Mouse (Mus musculus): ENCODE results near the gene Cdca3. TPM values are rescaled to one million over a fixed set of nuclear protein-coding genes. Genes with fewer than 3 reads are reported as not detected.

Gene Cdca3
- polyA plus RNA-seq, 1 experiment from 2014 or later = 201 TPM

DNA sequence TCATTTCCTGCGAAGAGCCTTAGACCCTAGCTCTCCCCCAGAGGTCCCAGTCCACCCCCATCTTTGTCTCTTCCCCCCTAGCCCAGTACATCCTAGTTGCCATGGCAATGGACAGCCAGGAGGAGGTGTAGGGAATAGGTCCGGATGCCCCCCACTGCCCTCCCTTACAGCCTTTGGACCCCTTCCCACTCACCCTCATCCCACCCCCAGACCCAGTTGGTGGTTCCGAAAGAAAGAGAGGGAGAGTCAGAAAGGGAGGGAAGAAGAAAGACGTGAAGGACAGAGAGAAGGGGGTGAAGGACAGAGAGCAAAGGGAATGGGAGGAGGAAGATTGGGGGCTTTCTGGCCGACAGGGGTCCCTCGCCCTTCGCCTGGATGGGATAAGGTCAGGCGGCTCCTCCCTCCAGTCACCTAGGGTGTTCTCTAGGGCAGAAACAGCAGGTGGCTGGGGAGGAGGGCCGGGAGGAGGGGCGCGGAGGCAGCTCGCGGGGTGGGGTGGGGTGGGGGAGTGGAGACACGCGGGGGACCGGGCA is 33.8 kb downstream of the Cdca3 start:
- peaks cover 25% of the 10 kb centered on the region for H3K4me1 ChIP-seq (ENCODE audit: control insufficient read depth, insufficient read depth, low read length)
- 0% methylated on average over 16 of the region's 16 CpGs for WGBS
- peak; percentile 22; the same call in 1 of the 2 replicates for ATAC-seq (ENCODE audit: low FRiP score, low TSS enrichment)
- peaks cover 6% of the 10 kb centered on the region for H3K27me3 ChIP-seq (ENCODE audit: control insufficient read depth, insufficient read depth, low read length)
- H3K27ac ChIP-seq (ENCODE audit: low read depth, low read length) = no peak overlapping the region
- H3K4me3 ChIP-seq (ENCODE audit: low read length) = peak overlapping the region; percentile 52
- H3K4me2 ChIP-seq (replicated peaks; ENCODE audit: low read depth, low read length) = peak overlapping the region; percentile 90
- H3K9ac ChIP-seq (ENCODE audit: low read depth, low read length) = peak overlapping the region; percentile 65
- H3K9me3 ChIP-seq (ENCODE audit: control insufficient read depth, low read length) = no peaks in the 10 kb centered on the region
- no peaks in the 10 kb centered on the region for H3K36me3 ChIP-seq (ENCODE audit: control insufficient read depth, insufficient read depth, low read length)

DNA sequence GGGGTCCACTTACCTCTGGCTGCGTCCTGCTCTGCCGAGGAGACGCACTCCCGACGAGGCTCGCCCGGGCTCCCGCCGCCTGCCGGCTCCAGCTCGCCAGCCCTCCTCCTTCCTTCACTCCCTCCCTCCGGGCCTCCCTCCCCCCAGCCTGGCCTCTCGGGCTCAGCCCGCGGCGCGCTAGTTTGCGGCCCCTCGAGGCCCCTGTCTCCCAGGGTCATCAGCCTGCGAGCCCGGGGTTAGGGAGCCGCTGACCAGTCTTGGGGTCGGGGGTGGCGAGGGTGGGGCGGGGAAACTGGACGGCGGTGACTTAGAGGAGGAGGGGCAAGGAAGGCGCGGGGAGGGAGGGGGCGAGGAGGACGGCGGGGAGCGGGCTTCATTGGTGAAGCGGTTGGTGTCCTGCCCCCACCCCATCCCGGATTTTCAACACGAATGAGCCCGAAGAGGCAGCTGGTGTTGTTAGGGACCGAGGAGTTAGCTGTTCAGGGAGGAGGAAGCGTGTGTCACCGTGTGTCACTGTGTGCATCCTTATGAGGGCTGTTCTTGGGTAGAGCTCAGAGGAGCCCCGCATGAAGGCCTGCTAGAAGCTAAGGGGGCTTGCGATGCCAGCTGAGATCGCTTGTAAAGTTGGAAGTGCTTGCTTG is 34.4 kb downstream of the Cdca3 start, which contains the start of gene Gpr162:
Gene Gpr162 (minus strand): TSS at position 326 of the 641 bp plus-strand sequence.
- Histone ChIP-seq H3K4me2 (replicated peaks; ENCODE audit: low read depth, low read length) (peak within 1 kb of the TSS; percentile 90), H3K9ac (ENCODE audit: low read depth, low read length) (peak within 1 kb of the TSS; percentile 65), H3K27ac (ENCODE audit: low read depth, low read length) (no peak within 1 kb of the TSS), H3K4me3 (ENCODE audit: low read length) (peak within 1 kb of the TSS; percentile 52), H3K9me3 (ENCODE audit: control insufficient read depth, low read length) (no peaks in the 10 kb centered on the region), H3K27me3 (ENCODE audit: control insufficient read depth, insufficient read depth, low read length) (peaks cover 6% of the 10 kb centered on the region), H3K36me3 (ENCODE audit: control insufficient read depth, insufficient read depth, low read length) (no peaks in the 10 kb centered on the region), H3K4me1 (ENCODE audit: control insufficient read depth, insufficient read depth, low read length) (peaks cover 21% of the 10 kb centered on the region)
- peak; percentile 60 for ATAC-seq (ENCODE audit: low FRiP score, low TSS enrichment)
- under 1% methylated on average over 32 of the region's 43 CpGs for WGBS

DNA sequence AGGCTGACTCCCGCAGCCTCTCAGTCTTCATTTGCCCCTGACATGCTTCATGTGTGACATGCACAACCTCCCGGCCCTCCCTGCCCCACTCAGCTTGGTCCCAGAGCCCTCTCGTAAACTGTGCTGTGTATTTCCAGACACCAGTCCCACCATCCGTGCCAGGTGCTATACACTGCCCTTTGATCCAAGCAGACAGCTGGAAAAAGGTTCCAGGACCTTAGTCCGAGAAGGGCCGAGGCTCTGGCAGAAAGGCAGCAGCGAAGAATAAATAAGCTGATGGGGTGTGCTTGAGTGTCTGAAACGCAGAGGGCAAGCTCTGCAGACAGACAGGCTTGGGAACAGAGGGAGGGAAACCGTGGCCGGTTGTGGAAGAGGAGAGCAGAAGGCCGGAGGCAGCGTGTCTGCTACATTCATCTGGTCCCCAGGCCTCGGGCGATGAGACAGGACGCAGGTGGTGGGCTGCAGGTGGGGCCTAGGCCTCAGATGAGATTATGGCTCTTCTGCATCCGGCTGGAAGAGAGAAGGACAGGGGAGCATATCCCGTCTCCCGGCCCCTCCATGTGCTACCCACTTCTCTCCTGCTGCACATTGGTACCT is 36.5 kb downstream of the Cdca3 start:
- H3K4me3 ChIP-seq (ENCODE audit: low read length) = no peak overlapping the region
- no peak overlapping the region for H3K9ac ChIP-seq (ENCODE audit: low read depth, low read length)
- H3K27me3 ChIP-seq (ENCODE audit: control insufficient read depth, insufficient read depth, low read length) = peaks cover 6% of the 10 kb centered on the region
- 57% methylated on average over 17 of the region's 18 CpGs for WGBS
- no peaks in the 10 kb centered on the region for H3K9me3 ChIP-seq (ENCODE audit: control insufficient read depth, low read length)
- ATAC-seq (ENCODE audit: low FRiP score, low TSS enrichment) = no peak
- H3K4me1 ChIP-seq (ENCODE audit: control insufficient read depth, insufficient read depth, low read length) = peaks cover 15% of the 10 kb centered on the region
- no peaks in the 10 kb centered on the region for H3K36me3 ChIP-seq (ENCODE audit: control insufficient read depth, insufficient read depth, low read length)
- no peak overlapping the region for H3K27ac ChIP-seq (ENCODE audit: low read depth, low read length)
- no peak overlapping the region for H3K4me2 ChIP-seq (replicated peaks; ENCODE audit: low read depth, low read length)

DNA sequence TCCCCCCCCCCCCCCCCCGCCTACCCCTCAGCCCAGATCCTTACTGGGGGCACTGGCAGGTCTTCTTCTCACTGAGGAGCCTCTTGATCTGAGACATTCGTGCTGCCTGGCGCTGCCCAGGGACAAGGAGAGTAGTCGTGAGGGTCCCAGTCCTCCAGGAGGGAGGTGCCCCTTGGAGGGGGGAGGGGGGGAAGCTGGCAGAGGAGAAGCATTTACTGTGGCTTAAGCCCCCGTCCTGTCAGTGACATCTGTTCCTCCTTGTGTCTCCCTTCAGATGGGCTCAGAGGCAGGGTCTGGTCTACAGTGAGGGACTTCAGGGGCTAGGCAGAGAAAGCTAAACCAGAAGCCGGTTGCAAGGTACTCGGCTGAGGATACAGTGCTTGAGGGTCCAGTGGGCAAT is 37.2 kb downstream of the Cdca3 start:
- peaks cover 6% of the 10 kb centered on the region for H3K27me3 ChIP-seq (ENCODE audit: control insufficient read depth, insufficient read depth, low read length)
- 62% methylated on average over 6 of the region's 7 CpGs for WGBS
- no peak overlapping the region for H3K27ac ChIP-seq (ENCODE audit: low read depth, low read length)
- H3K4me2 ChIP-seq (replicated peaks; ENCODE audit: low read depth, low read length) = no peak overlapping the region
- no peak for ATAC-seq (ENCODE audit: low FRiP score, low TSS enrichment)
- H3K9me3 ChIP-seq (ENCODE audit: control insufficient read depth, low read length) = no peaks in the 10 kb centered on the region
- H3K4me1 ChIP-seq (ENCODE audit: control insufficient read depth, insufficient read depth, low read length) = peaks cover 12% of the 10 kb centered on the region
- no peaks in the 10 kb centered on the region for H3K36me3 ChIP-seq (ENCODE audit: control insufficient read depth, insufficient read depth, low read length)
- H3K9ac ChIP-seq (ENCODE audit: low read depth, low read length) = no peak overlapping the region
- no peak overlapping the region for H3K4me3 ChIP-seq (ENCODE audit: low read length)

DNA sequence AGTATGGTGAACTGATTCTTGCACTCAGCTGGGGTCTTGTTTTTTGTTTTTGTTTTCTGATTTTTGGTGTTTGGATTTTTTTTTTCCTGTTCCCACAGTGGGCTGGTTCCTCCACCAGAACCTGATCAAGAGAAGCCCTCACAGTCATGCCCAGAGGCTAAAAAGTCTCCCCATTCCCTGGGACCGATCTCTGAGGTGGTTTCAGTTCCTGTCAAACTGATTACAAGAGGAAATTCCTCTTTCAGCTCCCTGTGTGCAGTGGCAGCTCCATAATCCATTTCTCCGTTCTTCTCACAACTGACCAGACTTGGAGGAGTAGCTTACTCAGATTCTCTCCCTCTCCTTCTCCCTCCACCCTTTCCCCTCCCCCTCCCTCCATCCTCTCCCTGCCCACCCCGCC is 45.0 kb downstream of the Cdca3 start:
- H3K4me1 ChIP-seq (ENCODE audit: control insufficient read depth, insufficient read depth, low read length) = no peaks in the 10 kb centered on the region
- H3K9ac ChIP-seq (ENCODE audit: low read depth, low read length) = no peak overlapping the region
- ATAC-seq (ENCODE audit: low FRiP score, low TSS enrichment) = no peak
- no peaks in the 10 kb centered on the region for H3K9me3 ChIP-seq (ENCODE audit: control insufficient read depth, low read length)
- H3K27ac ChIP-seq (ENCODE audit: low read depth, low read length) = no peak overlapping the region
- no peak overlapping the region for H3K4me3 ChIP-seq (ENCODE audit: low read length)
- no peak overlapping the region for H3K4me2 ChIP-seq (replicated peaks; ENCODE audit: low read depth, low read length)
- no peaks in the 10 kb centered on the region for H3K27me3 ChIP-seq (ENCODE audit: control insufficient read depth, insufficient read depth, low read length)
- WGBS = 40% methylated on average over 2 of the region's 3 CpGs
- H3K36me3 ChIP-seq (ENCODE audit: control insufficient read depth, insufficient read depth, low read length) = no peaks in the 10 kb centered on the region

DNA sequence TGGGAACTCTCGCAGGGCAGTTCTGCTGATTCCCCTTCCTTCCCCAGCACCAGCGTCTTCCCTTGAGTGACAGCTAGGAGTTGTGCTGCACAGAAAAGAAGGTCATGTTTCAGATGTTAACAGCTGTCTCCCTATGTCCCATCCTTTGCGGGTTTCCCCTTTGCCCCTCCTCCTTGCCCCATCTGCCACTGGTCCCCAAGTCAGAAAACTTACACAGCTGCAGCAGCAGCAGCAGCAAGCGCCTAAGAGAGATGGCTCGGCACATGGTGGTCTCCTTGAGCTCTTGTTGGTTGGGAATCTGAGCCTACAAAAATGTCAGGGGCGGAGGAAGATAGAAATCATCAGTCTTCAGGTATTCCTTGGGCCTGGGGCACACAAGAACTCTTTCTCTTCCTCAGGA is 50.0 kb downstream of the Cdca3 start:
- 0 out of 2 replicates have a peak, but pooled peaks cover 3% of the 10 kb centered on the region for H3K27me3 ChIP-seq (ENCODE audit: control insufficient read depth, insufficient read depth, low read length)
- ATAC-seq (ENCODE audit: low FRiP score, low TSS enrichment) = no peak

DNA sequence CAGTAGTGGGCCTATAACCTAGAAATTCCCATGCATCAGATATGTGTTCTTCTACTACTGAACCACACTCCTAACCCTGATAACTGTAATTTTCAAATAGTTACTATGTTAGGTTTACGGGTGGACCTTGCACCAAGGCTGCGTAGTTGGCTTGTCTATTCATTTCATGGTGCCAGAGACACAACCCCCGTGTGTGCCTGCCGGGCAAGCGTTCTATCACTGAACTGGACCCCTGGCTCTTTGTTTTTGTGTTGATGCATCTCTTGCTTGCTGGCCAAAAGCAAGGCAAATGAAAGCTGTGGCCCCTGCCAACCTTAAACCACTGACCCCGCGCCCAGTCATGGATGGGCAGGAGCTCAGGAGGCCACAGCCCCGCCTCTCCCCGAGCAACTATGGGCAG is 52.5 kb downstream of the Cdca3 start:
- H3K4me3 ChIP-seq (ENCODE audit: low read length) = no peak overlapping the region
- ATAC-seq (ENCODE audit: low FRiP score, low TSS enrichment) = no peak
- no peak overlapping the region for H3K9ac ChIP-seq (ENCODE audit: low read depth, low read length)
- no peaks in the 10 kb centered on the region for H3K9me3 ChIP-seq (ENCODE audit: control insufficient read depth, low read length)
- WGBS = 92% methylated on average over 9 of the region's 9 CpGs
- H3K4me2 ChIP-seq (replicated peaks; ENCODE audit: low read depth, low read length) = no peak overlapping the region
- H3K4me1 ChIP-seq (ENCODE audit: control insufficient read depth, insufficient read depth, low read length) = no peaks in the 10 kb centered on the region
- H3K27ac ChIP-seq (ENCODE audit: low read depth, low read length) = no peak overlapping the region
- no peaks in the 10 kb centered on the region for H3K36me3 ChIP-seq (ENCODE audit: control insufficient read depth, insufficient read depth, low read length)
- H3K27me3 ChIP-seq (ENCODE audit: control insufficient read depth, insufficient read depth, low read length) = 0 out of 2 replicates have a peak, but pooled peaks cover 3% of the 10 kb centered on the region

More for the DNA sequence above, 50.0 kb downstream of the Cdca3 start:
- H3K4me1 ChIP-seq (ENCODE audit: control insufficient read depth, insufficient read depth, low read length) = no peaks in the 10 kb centered on the region
- no peaks in the 10 kb centered on the region for H3K36me3 ChIP-seq (ENCODE audit: control insufficient read depth, insufficient read depth, low read length)
- H3K4me2 ChIP-seq (replicated peaks; ENCODE audit: low read depth, low read length) = no peak overlapping the region
- WGBS = 49% methylated on average over 6 of the region's 6 CpGs
- H3K9ac ChIP-seq (ENCODE audit: low read depth, low read length) = no peak overlapping the region
- no peak overlapping the region for H3K4me3 ChIP-seq (ENCODE audit: low read length)
- no peaks in the 10 kb centered on the region for H3K9me3 ChIP-seq (ENCODE audit: control insufficient read depth, low read length)
- H3K27ac ChIP-seq (ENCODE audit: low read depth, low read length) = no peak overlapping the region
